Mouse (Mus musculus): Measurements from ENCODE around the gene Iqcc. TPM values are rescaled to one million over a fixed set of nuclear protein-coding genes. Genes with fewer than 3 reads are reported as not detected.

The Iqcc gene
- total RNA-seq, 1 experiment from 2014 or later, result 20.9 TPM

- no peak for ATAC-seq (replicated peaks; ENCODE audit: insufficient number of reproducible peaks, low FRiP score, low TSS enrichment, poor library complexity, severe bottlenecking)
These were observed 4.1 kb upstream of the Iqcc start for GRCm38 (mm10) chr4:129622803-129623535.

GRCm38 (mm10) chr4:129622120-129622802, 3.4 kb upstream of the Iqcc start:
- no peak for ATAC-seq (replicated peaks; ENCODE audit: insufficient number of reproducible peaks, low FRiP score, low TSS enrichment, poor library complexity, severe bottlenecking)

GRCm38 (mm10) chr4:129621283-129621841, 2.5 kb upstream of the Iqcc start:
- no peak for ATAC-seq (replicated peaks; ENCODE audit: insufficient number of reproducible peaks, low FRiP score, low TSS enrichment, poor library complexity, severe bottlenecking)

- ATAC-seq (replicated peaks; ENCODE audit: insufficient number of reproducible peaks, low FRiP score, low TSS enrichment, poor library complexity, severe bottlenecking), result no peak
These were observed 1.8 kb upstream of the Iqcc start for GRCm38 (mm10) chr4:129620419-129621282.

GRCm38 (mm10) chr4:129618031-129618430, 868 bp downstream of the Iqcc start:
- ATAC-seq (replicated peaks; ENCODE audit: insufficient number of reproducible peaks, low FRiP score, low TSS enrichment, poor library complexity, severe bottlenecking), result no peak

- ATAC-seq (replicated peaks; ENCODE audit: insufficient number of reproducible peaks, low FRiP score, low TSS enrichment, poor library complexity, severe bottlenecking), result no peak
These were observed 1.7 kb downstream of the Iqcc start for GRCm38 (mm10) chr4:129617121-129617641.

GRCm38 (mm10) chr4:129616631-129617030, 2.3 kb downstream of the Iqcc start:
- ATAC-seq (replicated peaks; ENCODE audit: insufficient number of reproducible peaks, low FRiP score, low TSS enrichment, poor library complexity, severe bottlenecking), result no peak

- ATAC-seq (replicated peaks; ENCODE audit: insufficient number of reproducible peaks, low FRiP score, low TSS enrichment, poor library complexity, severe bottlenecking), result no peak
These were observed 3.1 kb downstream of the Iqcc start for GRCm38 (mm10) chr4:129615801-129616290.

GRCm38 (mm10) chr4:129614093-129614492, 4.8 kb downstream of the Iqcc start, which contains the start of gene Dcdc2b:
Gene Dcdc2b, minus strand, starts transcription at chr4:129614257.
- ATAC-seq (replicated peaks; ENCODE audit: insufficient number of reproducible peaks, low FRiP score, low TSS enrichment, poor library complexity, severe bottlenecking), result no peak

GRCm38 (mm10) chr4:129610472-129610871, 8.4 kb downstream of the Iqcc start:
- ATAC-seq (replicated peaks; ENCODE audit: insufficient number of reproducible peaks, low FRiP score, low TSS enrichment, poor library complexity, severe bottlenecking), result no peak

- ATAC-seq (replicated peaks; ENCODE audit: insufficient number of reproducible peaks, low FRiP score, low TSS enrichment, poor library complexity, severe bottlenecking), result no peak
These were observed 8.9 kb downstream of the Iqcc start for GRCm38 (mm10) chr4:129610026-129610425.

GRCm38 (mm10) chr4:129609139-129609631, 9.7 kb downstream of the Iqcc start:
- ATAC-seq (replicated peaks; ENCODE audit: insufficient number of reproducible peaks, low FRiP score, low TSS enrichment, poor library complexity, severe bottlenecking), result no peak

- ATAC-seq (replicated peaks; ENCODE audit: insufficient number of reproducible peaks, low FRiP score, low TSS enrichment, poor library complexity, severe bottlenecking), result peak; percentile 97
These were observed 10.4 kb downstream of the Iqcc start for GRCm38 (mm10) chr4:129608426-129609025.

GRCm38 (mm10) chr4:129600233-129601158, 18.4 kb downstream of the Iqcc start, which contains the start of the genes Eif3i and Tmem234:
Gene Eif3i, minus strand, starts transcription at chr4:129600648.
Gene Tmem234, plus strand, starts transcription at chr4:129600668.
- ATAC-seq (replicated peaks; ENCODE audit: insufficient number of reproducible peaks, low FRiP score, low TSS enrichment, poor library complexity, severe bottlenecking), result peak; percentile 88

- no peak for ATAC-seq (replicated peaks; ENCODE audit: insufficient number of reproducible peaks, low FRiP score, low TSS enrichment, poor library complexity, severe bottlenecking)
These were observed 30.0 kb downstream of the Iqcc start for GRCm38 (mm10) chr4:129588865-129589264.

GRCm38 (mm10) chr4:129586943-129587342, 32.0 kb downstream of the Iqcc start:
- ATAC-seq (replicated peaks; ENCODE audit: insufficient number of reproducible peaks, low FRiP score, low TSS enrichment, poor library complexity, severe bottlenecking), result no peak

GRCm38 (mm10) chr4:129585773-129586172, 33.1 kb downstream of the Iqcc start:
- no peak for ATAC-seq (replicated peaks; ENCODE audit: insufficient number of reproducible peaks, low FRiP score, low TSS enrichment, poor library complexity, severe bottlenecking)
